Mouse (Mus musculus): ENCODE measurements around the gene Gm21173.
"Not testable (repeated sequence)": the region's sequence is repeated elsewhere in the genome, so short reads cannot be mapped to it uniquely, and the experiment has no call there.

Gm21173 gene

DNA sequence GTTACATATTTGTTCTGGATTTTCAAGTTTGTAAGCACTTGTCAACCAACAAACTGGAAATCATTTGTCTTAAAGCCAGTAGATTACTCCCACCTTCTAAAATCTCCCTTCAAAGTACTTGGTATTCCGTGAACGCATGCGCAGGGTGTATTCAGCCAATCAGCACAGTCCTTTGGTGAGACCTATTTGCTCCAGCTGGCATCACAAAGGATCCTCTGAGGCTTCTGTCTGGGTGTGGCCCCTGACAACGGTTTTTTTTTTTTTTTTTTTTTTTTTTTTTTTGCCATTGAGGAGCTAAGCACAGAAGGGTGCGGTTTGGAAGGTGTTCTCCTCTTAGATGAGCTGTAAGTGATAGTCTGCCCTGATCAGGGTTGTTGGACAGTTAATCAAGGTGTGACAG lies at the start of gene Gm21173:
Gene Gm21173 (plus strand): TSS at position 301 of the 400 bp plus-strand sequence.
- not testable (repeated sequence) for DNase-seq (ENCODE audit: low spot score in 2 of 2)

Data from spleen, postnatal 36 days (tissue).